Mouse (Mus musculus) CH12.LX (cell line): ENCODE results near the gene Cables2. TPM values are rescaled to one million over a fixed set of nuclear protein-coding genes. Genes with fewer than 3 reads are reported as not detected.

Source experiments
- DNase-seq: peaks from one replicate; pipeline ENCODE4 v3.0.0-alpha.2; 2013; ENCODE audit errors: extremely low read depth
- H3K27ac ChIP-seq: 2 replicates; pipeline ENCODE4 v1.5.1; 2012; ENCODE audit warnings: low read depth, mild to moderate bottlenecking, control low read depth, moderate library complexity; ENCODE audit not compliant: insufficient read depth
- H3K27me3 ChIP-seq: replicated peaks from 2 replicates; pipeline ENCODE3; 2012; ENCODE audit warnings: inconsistent platforms
- H3K36me3 ChIP-seq, 2 experiments: replicated peaks in 1 of 2; 2 replicates each; pipeline versions ENCODE3 to v1.6.1; 2012; ENCODE audit warnings: inconsistent platforms in 1 of 2, low read length in 1 of 2, mild to moderate bottlenecking in 1 of 2, mixed read lengths in 1 of 2, moderate library complexity in 1 of 2; ENCODE audit not compliant: control insufficient read depth in 1 of 2, insufficient read depth in 1 of 2
- H3K4me1 ChIP-seq, 2 experiments: 2 replicates each; pipeline ENCODE4 v1.6.1; 2012; ENCODE audit warnings: inconsistent platforms in 1 of 2, moderate library complexity in 1 of 2; ENCODE audit not compliant: insufficient read depth in 2 of 2, control insufficient read depth in 1 of 2
- H3K4me2 ChIP-seq: 2 replicates; pipeline ENCODE4 v1.6.1; 2012; ENCODE audit warnings: low read depth, mild to moderate bottlenecking, control low read depth; ENCODE audit not compliant: poor library complexity, insufficient read depth, severe bottlenecking
- H3K4me3 ChIP-seq, 3 experiments: fragments of 150-350 bp in 1 of 3; sonication (generic) in 1 of 3; replicated peaks in 1 of 3; 2 replicates each; pipeline versions ENCODE3 to v1.5.1; 2011 to 2012; ENCODE audit warnings: low read depth in 2 of 3, low read length in 2 of 3, mild to moderate bottlenecking in 2 of 3, moderate library complexity in 2 of 3, control low read depth in 1 of 3, improper control_type of control experiment in 1 of 3, inconsistent platforms in 1 of 3, mixed read lengths in 1 of 3; ENCODE audit not compliant: poor library complexity in 1 of 3
- H3K79me2 ChIP-seq: replicated peaks from 2 replicates; pipeline ENCODE4 v1.6.1; 2012; ENCODE audit warnings: mild to moderate bottlenecking, moderate library complexity; ENCODE audit not compliant: control insufficient read depth, poor library complexity, insufficient read depth, severe bottlenecking; ENCODE audit errors: extremely low read depth
- H3K9ac ChIP-seq: 2 replicates; pipeline ENCODE4 v1.6.1; 2012; ENCODE audit warnings: low read depth, mild to moderate bottlenecking, control low read depth, moderate library complexity; ENCODE audit not compliant: insufficient read depth
- H3K9me3 ChIP-seq: replicated peaks from 2 replicates; pipeline ENCODE3; 2012; ENCODE audit warnings: low read length, inconsistent platforms, mixed read lengths
- CHD2 ChIP-seq: IDR thresholded peaks from 2 replicates; pipeline ENCODE4 v1.6.1; 2011; ENCODE audit warnings: low read length, improper control_type of control experiment
- E2F4 ChIP-seq: IDR thresholded peaks from 2 replicates; pipeline ENCODE4 v1.6.1; 2011; ENCODE audit warnings: low read depth, low read length, improper control_type of control experiment; ENCODE audit not compliant: insufficient replicate concordance
- EP300 ChIP-seq: IDR thresholded peaks from 2 replicates; pipeline ENCODE4 v1.6.1; 2011; ENCODE audit warnings: low read length, improper control_type of control experiment
- ETS1 ChIP-seq: conservative IDR thresholded peaks from 2 replicates; pipeline ENCODE4 v1.6.1; 2012; ENCODE audit warnings: low read depth, mild to moderate bottlenecking, inconsistent platforms, low read length, improper control_type of control experiment, moderate library complexity
- HCFC1 ChIP-seq: IDR thresholded peaks from 2 replicates; pipeline ENCODE4 v1.6.1; 2012; ENCODE audit warnings: low read depth, mild to moderate bottlenecking, inconsistent platforms, low read length, improper control_type of control experiment
- IRF4 ChIP-seq: IDR thresholded peaks from 2 replicates; pipeline ENCODE4 v1.6.1; 2014; ENCODE audit warnings: low read depth, mild to moderate bottlenecking, inconsistent platforms, low read length, improper control_type of control experiment
- JUN ChIP-seq: IDR thresholded peaks from 2 replicates; pipeline ENCODE4 v1.6.1; 2011; ENCODE audit warnings: low read depth, mild to moderate bottlenecking, low read length, improper control_type of control experiment, moderate library complexity; ENCODE audit not compliant: insufficient read depth
- JUND ChIP-seq: conservative IDR thresholded peaks from 2 replicates; pipeline ENCODE4 v1.6.1; 2011; ENCODE audit warnings: low read depth, low read length, improper control_type of control experiment
- MAFK ChIP-seq: IDR thresholded peaks from 2 replicates; pipeline ENCODE4 v1.6.1; 2011; ENCODE audit warnings: low read length, improper control_type of control experiment; ENCODE audit not compliant: insufficient replicate concordance
- MAX ChIP-seq: IDR thresholded peaks from 2 replicates; pipeline ENCODE4 v1.6.1; 2011; ENCODE audit warnings: low read length, improper control_type of control experiment
- MAZ ChIP-seq: IDR thresholded peaks from 2 replicates; pipeline ENCODE4 v1.6.1; 2012; ENCODE audit warnings: low read depth, mild to moderate bottlenecking, inconsistent platforms, low read length, improper control_type of control experiment, moderate library complexity
- MXI1 ChIP-seq: IDR thresholded peaks from 2 replicates; pipeline ENCODE4 v1.6.1; 2011; ENCODE audit warnings: mild to moderate bottlenecking, low read depth, low read length, improper control_type of control experiment
- MYC ChIP-seq: IDR thresholded peaks from 2 replicates; pipeline ENCODE4 v1.6.1; 2011; ENCODE audit warnings: low read depth, mild to moderate bottlenecking, improper control_type of control experiment, low read length
- POLR2A ChIP-seq: IDR thresholded peaks from 2 replicates; pipeline ENCODE4 v1.6.1; 2011; ENCODE audit warnings: low read depth, mild to moderate bottlenecking, improper control_type of control experiment, low read length
- SIN3A ChIP-seq: IDR thresholded peaks from 2 replicates; pipeline ENCODE4 v1.6.1; 2012; ENCODE audit warnings: low read length, improper control_type of control experiment, inconsistent platforms
- SMC3 ChIP-seq: IDR thresholded peaks from 2 replicates; pipeline ENCODE4 v1.6.1; 2011; ENCODE audit warnings: low read depth, low read length, improper control_type of control experiment
- TBP ChIP-seq: conservative IDR thresholded peaks from 2 replicates; pipeline ENCODE4 v1.6.1; 2011; ENCODE audit warnings: low read depth, low read length, improper control_type of control experiment
- UBTF ChIP-seq: IDR thresholded peaks from 2 replicates; pipeline ENCODE4 v1.6.1; 2012; ENCODE audit warnings: low read depth, mild to moderate bottlenecking, inconsistent platforms, low read length, improper control_type of control experiment, moderate library complexity
- ZC3H11A ChIP-seq: IDR thresholded peaks from 2 replicates; pipeline ENCODE4 v1.6.1; 2012; ENCODE audit warnings: low read depth, mild to moderate bottlenecking, inconsistent platforms, low read length, improper control_type of control experiment
- ZMIZ1 ChIP-seq: IDR thresholded peaks from 2 replicates; pipeline ENCODE4 v1.6.1; 2012; ENCODE audit warnings: low read depth, mild to moderate bottlenecking, inconsistent platforms, low read length, improper control_type of control experiment
- ZNF384 ChIP-seq: IDR thresholded peaks from 2 replicates; pipeline ENCODE4 v1.6.1; 2012; ENCODE audit warnings: low read depth, low read length, improper control_type of control experiment, inconsistent platforms
- dilution Hi-C: fragments of 300-500 bp; cut with MboI; formaldehyde crosslinking; loops from 2 replicates; pipeline ENCODE4 v1.14.3; 2020; ENCODE audit warnings: low sequenced_read_pairs; ENCODE audit not compliant: extremely low pct_unique_long_range_greater_than_20kb, extremely low pct_ligation_motif_present
- in situ Hi-C: fragments of 300-500 bp; cut with MboI; formaldehyde crosslinking; loops from 3 replicates; pipeline ENCODE4 v1.14.3; 2019; ENCODE audit warnings: low sequenced_read_pairs, low pct_ligation_motif_present, low pct_unique_long_range_greater_than_20kb, mixed read lengths
- polyA plus RNA-seq: library from polyadenylated mRNA; unstranded; fragments of >175 nt; gene quantifications from 2 replicates; pipeline ENCODE4 v1.2.1, GENCODE M21; 2012; ENCODE audit warnings: low read depth; ENCODE audit not compliant: insufficient read length
- total RNA-seq, 2 experiments: library from RNA; depleted of rRNA; stranded (reverse); fragments of 300-350 nt in 1 of 2; fragments of >200 nt in 1 of 2; gene quantifications; 2 replicates each; pipeline ENCODE4 v1.2.3; 2012 to 2014

Gene Cables2
- total and polyA plus RNA-seq, 3 experiments: 13.0 to 29.9 (median 17.2) TPM

DNA sequence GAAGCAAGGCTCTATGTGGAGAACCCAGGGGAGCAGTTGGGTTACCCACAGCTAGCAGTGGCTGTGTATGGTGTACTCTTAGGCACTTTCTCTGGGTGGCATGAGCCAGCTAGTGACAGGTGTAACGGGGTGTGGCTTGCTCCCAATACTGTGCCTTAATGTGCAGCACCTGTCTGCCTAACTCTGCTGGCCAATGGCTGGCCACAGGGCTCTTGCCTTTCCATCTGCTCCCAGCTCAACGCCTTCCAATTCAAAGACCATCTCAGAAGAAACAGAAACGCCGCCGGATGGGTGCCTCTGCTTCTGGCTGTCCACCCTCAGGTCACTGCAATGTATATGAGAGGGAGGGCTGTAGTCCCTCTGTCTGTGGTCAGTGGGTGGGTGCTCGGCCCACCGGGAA, 11.4 kb downstream of the Cables2 start:
- Histone ChIP-seq H3K9me3 (no peaks in the 10 kb centered on the region), H3K27me3 (no peaks in the 10 kb centered on the region), H3K9ac (no peak overlapping the region), H3K4me3 (no peak overlapping the region), H3K4me1 (peaks cover 0 to 25% of the 10 kb centered on the region in 2 experiments; a peak in 3 of 4 replicates), H3K36me3 (peaks cover 68 to 90% of the 10 kb centered on the region in 2 experiments), H3K4me2 (no peak overlapping the region), H3K79me2 (peaks cover 14% of the 10 kb centered on the region), H3K27ac (no peak overlapping the region)
- dilution Hi-C loops (no loop called here), in situ Hi-C loops (no loop called here)
- no peak for DNase-seq
- TF ChIP-seq JUN: no peak
- TF ChIP-seq E2F4: no peak
- TF ChIP-seq MAFK: no peak
- no peak for TF ChIP-seq ETS1
- TF ChIP-seq UBTF: no peak
- no peak for TF ChIP-seq TBP

- in situ Hi-C loops (no loop called here), dilution Hi-C loops (no loop called here)
- 0 out of 2 replicates have a peak, but pooled peaks have one; percentile 8 for TF ChIP-seq CHD2
- no peak for TF ChIP-seq IRF4
- TF ChIP-seq ZMIZ1: peak; percentile 50
- no peak for TF ChIP-seq MAFK
- no peak for TF ChIP-seq SIN3A
- TF ChIP-seq ZC3H11A: no peak
- TF ChIP-seq JUND: no peak
- TF ChIP-seq MAX: no peak
- no peak for TF ChIP-seq ZNF384
- no peak for TF ChIP-seq HCFC1
- TF ChIP-seq MYC: no peak
- TF ChIP-seq MAZ: no peak
- no peak for TF ChIP-seq SMC3
- no peak for TF ChIP-seq E2F4
- TF ChIP-seq EP300: no peak
- no peak for TF ChIP-seq POLR2A
- TF ChIP-seq MXI1: no peak
- Histone ChIP-seq H3K4me3 (no peak overlapping the region), H3K4me2 (no peak overlapping the region), H3K36me3 (peaks cover 62 to 79% of the 10 kb centered on the region in 2 experiments), H3K27ac (no peak overlapping the region), H3K79me2 (peaks cover 14% of the 10 kb centered on the region), H3K9ac (no peak overlapping the region), H3K27me3 (no peaks in the 10 kb centered on the region), H3K9me3 (no peaks in the 10 kb centered on the region), H3K4me1 (peaks cover 0 to 26% of the 10 kb centered on the region in 2 experiments; a peak in 3 of 4 replicates)
- DNase-seq: no peak
Measured at GRCm38 (mm10) chr2:180260610-180261480, 12.5 kb downstream of the Cables2 start.
